In the genomic region with DNA sequence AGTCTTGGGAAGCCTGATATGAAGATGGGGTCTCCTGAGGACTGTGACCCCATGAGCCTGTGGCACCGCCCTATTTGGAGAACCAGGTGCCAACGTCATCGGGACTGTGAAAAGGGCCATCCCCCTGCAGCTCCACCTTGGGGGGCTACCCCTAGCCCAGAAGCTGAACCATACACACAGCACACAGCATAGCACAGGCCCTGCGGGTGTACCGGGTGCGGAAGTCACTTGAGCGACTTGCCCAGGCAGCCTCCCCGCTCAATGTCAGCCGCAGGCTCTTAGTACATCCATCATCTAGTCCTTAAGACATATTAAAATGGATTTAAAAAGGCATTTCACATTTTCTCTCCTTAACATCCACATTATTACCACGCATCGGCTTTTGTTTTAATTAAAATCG, we compare ENCODE assay signal across 24 mouse cellular contexts.
DNase-seq lines count a peak whose midpoint lies in the region; ATAC-seq and TF ChIP-seq lines count a peak whose summit lies in the region.
"Had no signal": no experiment of that assay in that cellular context is flagged by ENCODE, and none has a peak within 500 bp of the region (broad histone marks: within the 10 kb centered on the region; RNA-seq: fewer than 3 reads in every experiment).

No protein-coding gene starts in this region.

- H3K27me3 ChIP-seq in heart, embryonic 14.5 days (ENCODE audit: control insufficient read depth, insufficient read depth, low read length), result no peaks in the 10 kb centered on the region
- no peaks in the 10 kb centered on the region for H3K27me3 ChIP-seq in kidney, embryonic 16.5 days (ENCODE audit: insufficient read depth, low read length)
- H3K27me3 ChIP-seq in kidney, adult 2 months (replicated peaks; ENCODE audit: control insufficient read depth, insufficient read depth, low read length), result no peaks in the 10 kb centered on the region
- H3K27me3 ChIP-seq in limb, embryonic 15.5 days, result 0 out of 2 replicates have a peak, but pooled peaks cover 3% of the 10 kb centered on the region
- H3K27me3 ChIP-seq: forebrain, embryonic 15.5 days; liver, embryonic 15.5 days; stomach, embryonic 15.5 days had no signal

- no peak for DNase-seq in heart, adult 11 months
- DNase-seq in kidney, adult 2 months, result no peak
- DNase-seq in ES-E14 (ENCODE audit: low read depth, low spot score), result no peak
- DNase-seq in frontal cortex, postnatal 36 days (ENCODE audit: low spot score in 2 of 2), result no peak
- no peak for DNase-seq in left cerebral cortex, postnatal 4 days
- DNase-seq: adrenal gland, adult 2 months; cerebellum, adult 9-10 months; gastrocnemius, postnatal 36 days; heart, postnatal 10 days; kidney, postnatal 14 days; right cerebral cortex, postnatal 14 days; thymus, adult 18-20 months; thymus, postnatal 4 days had no signal

- in situ Hi-C loops in ES-E14 (cut with MboI; ENCODE audit: low sequenced_read_pairs in 2 of 2, unreplicated experiment in 2 of 2), result no loop called here

- peaks cover 24 to 38% of the 10 kb centered on the region in 2 experiments for H3K4me1 ChIP-seq in heart, embryonic 14.5 days (ENCODE audit: control insufficient read depth in 2 of 2, insufficient read depth in 2 of 2, low read length in 2 of 2)
- peaks cover 26% of the 10 kb centered on the region for H3K4me1 ChIP-seq in kidney, embryonic 16.5 days (ENCODE audit: insufficient read depth, low read length)
- H3K4me1 ChIP-seq in kidney, adult 2 months (ENCODE audit: control insufficient read depth, insufficient read depth, low read length), result peaks cover 5% of the 10 kb centered on the region; the same call in 1 of the 2 replicates
- peaks cover 11 to 25% of the 10 kb centered on the region in 2 experiments for H3K4me1 ChIP-seq in ES-E14 (ENCODE audit: control insufficient read depth in 2 of 2, insufficient read depth in 2 of 2, low read length in 2 of 2, poor library complexity in 1 of 2)
- H3K4me1 ChIP-seq in limb, embryonic 15.5 days, result peaks cover 26% of the 10 kb centered on the region

- no peak overlapping the region for H3K27ac ChIP-seq in heart, embryonic 14.5 days (replicated peaks in 1 of 2; ENCODE audit: control insufficient read depth in 1 of 2, insufficient read depth in 1 of 2, low read depth in 2 of 2, low read length in 2 of 2)
- no peak overlapping the region for H3K27ac ChIP-seq in kidney, embryonic 16.5 days (ENCODE audit: low read length)
- no peak overlapping the region for H3K27ac ChIP-seq in kidney, adult 2 months (ENCODE audit: insufficient read depth, low read depth, low read length)
- H3K27ac ChIP-seq in ES-E14 (ENCODE audit: insufficient read depth, low read depth, low read length, poor library complexity, severe bottlenecking), result no peak overlapping the region
- H3K27ac ChIP-seq in limb, embryonic 15.5 days, result no peak overlapping the region
- H3K27ac ChIP-seq: forebrain, embryonic 15.5 days; left cerebral cortex, adult 2 months; liver, embryonic 15.5 days; macrophage; midbrain, embryonic 10.5 days; neural tube, embryonic 12.5 days; stomach, embryonic 15.5 days had no signal

- WGBS in heart, embryonic 14.5 days, result 91% methylated on average over 12 of the region's 12 CpGs
- WGBS in kidney, embryonic 16.5 days, result 66% methylated on average over 12 of the region's 12 CpGs
- 69% methylated on average over 12 of the region's 12 CpGs for WGBS in kidney, adult 2 months
- WGBS in limb, embryonic 15.5 days, result 54% methylated on average over 12 of the region's 12 CpGs

- no peak overlapping the region for H3K4me2 ChIP-seq in heart, embryonic 14.5 days (ENCODE audit: low read length)
- H3K4me2 ChIP-seq in kidney, embryonic 16.5 days (replicated peaks; ENCODE audit: low read depth, low read length), result peak overlapping the region; percentile 50; the same call in 1 of the 2 replicates
- H3K4me2 ChIP-seq in limb, embryonic 15.5 days, result no peak overlapping the region
- H3K4me2 ChIP-seq: forebrain, embryonic 15.5 days had no signal

- H3K9me3 ChIP-seq in heart, embryonic 14.5 days (ENCODE audit: control insufficient read depth, low read length), result no peaks in the 10 kb centered on the region
- no peaks in the 10 kb centered on the region for H3K9me3 ChIP-seq in kidney, embryonic 16.5 days (ENCODE audit: low read length)
- no peaks in the 10 kb centered on the region for H3K9me3 ChIP-seq in ES-E14 (ENCODE audit: control insufficient read depth, insufficient read depth, low read depth, low read length)
- H3K9me3 ChIP-seq in limb, embryonic 15.5 days, result no peaks in the 10 kb centered on the region
- H3K9me3 ChIP-seq: forebrain, embryonic 15.5 days; liver, embryonic 15.5 days; midbrain, embryonic 10.5 days; neural tube, embryonic 12.5 days; stomach, embryonic 15.5 days had no signal

- intact Hi-C loops in left cerebral cortex, postnatal 4 days (cut with DNase I), result no loop called here

- H3K4me3 ChIP-seq in heart, embryonic 14.5 days (ENCODE audit: control insufficient read depth in 1 of 2, insufficient read depth in 1 of 2, low read depth in 1 of 2, low read length in 2 of 2), result no peak overlapping the region
- no peak overlapping the region; the same call in 1 of the 2 replicates for H3K4me3 ChIP-seq in kidney, embryonic 16.5 days (ENCODE audit: low read length)
- no peak overlapping the region for H3K4me3 ChIP-seq in kidney, adult 2 months (ENCODE audit: insufficient read depth, low read depth, low read length)
- H3K4me3 ChIP-seq in ES-E14 (ENCODE audit: insufficient read depth in 1 of 2, low read depth in 1 of 2, low read length in 2 of 2, poor library complexity in 1 of 2, severe bottlenecking in 1 of 2), result peak overlapping the region in 1 of 2 experiments; percentile 33; a peak in 1 of 4 replicates
- peak overlapping the region; percentile 20 for H3K4me3 ChIP-seq in limb, embryonic 15.5 days
- H3K4me3 ChIP-seq: forebrain, embryonic 15.5 days; left cerebral cortex, adult 2 months; liver, embryonic 15.5 days; midbrain, embryonic 10.5 days; neural tube, embryonic 12.5 days; stomach, embryonic 15.5 days had no signal

- no peak for ATAC-seq in heart, embryonic 14.5 days (ENCODE audit: insufficient number of reproducible peaks, insufficient read depth, low FRiP score, low read depth)
- no peak for ATAC-seq in kidney, embryonic 16.5 days (ENCODE audit: low FRiP score, low TSS enrichment)
- ATAC-seq in limb, embryonic 15.5 days (ENCODE audit: insufficient number of reproducible peaks, low FRiP score, low TSS enrichment, low read depth), result no peak
- ATAC-seq: forebrain, embryonic 15.5 days; inflammation-experienced regulatory T-cells, adult 6 months had no signal

- no peak for TF ChIP-seq CTCF in kidney, adult 2 months (conservative IDR thresholded peaks at IDR 0.05; ENCODE audit: insufficient read depth, insufficient read length, low read depth, low read length)

- peak overlapping the region; percentile 25 for H3K9ac ChIP-seq in heart, embryonic 14.5 days (ENCODE audit: low read length)
- no peak overlapping the region for H3K9ac ChIP-seq in kidney, embryonic 16.5 days (replicated peaks; ENCODE audit: low read length)
- peak overlapping the region; percentile 60; the same call in 1 of the 2 replicates for H3K9ac ChIP-seq in ES-E14 (ENCODE audit: insufficient read depth, low read depth, low read length, poor library complexity, severe bottlenecking)
- H3K9ac ChIP-seq in limb, embryonic 15.5 days, result no peak overlapping the region
- H3K9ac ChIP-seq: forebrain, embryonic 15.5 days; liver, embryonic 15.5 days; neural tube, embryonic 12.5 days; stomach, embryonic 15.5 days had no signal

- H3K36me3 ChIP-seq in heart, embryonic 14.5 days (ENCODE audit: control insufficient read depth, insufficient read depth, low read length), result no peaks in the 10 kb centered on the region
- H3K36me3 ChIP-seq in kidney, embryonic 16.5 days (ENCODE audit: insufficient read depth, low read length), result no peaks in the 10 kb centered on the region
- no peaks in the 10 kb centered on the region for H3K36me3 ChIP-seq in kidney, adult 2 months (ENCODE audit: control insufficient read depth, insufficient read depth, low read length)
- no peaks in the 10 kb centered on the region for H3K36me3 ChIP-seq in ES-E14 (ENCODE audit: control insufficient read depth, insufficient read depth, low read length, poor library complexity, severe bottlenecking)
- H3K36me3 ChIP-seq in limb, embryonic 15.5 days, result no peaks in the 10 kb centered on the region
- H3K36me3 ChIP-seq: forebrain, embryonic 15.5 days; liver, embryonic 15.5 days; midbrain, embryonic 10.5 days; neural tube, embryonic 12.5 days; stomach, embryonic 15.5 days had no signal

- TF ChIP-seq POLR2A in kidney, adult 2 months (IDR thresholded peaks at IDR 0.05; ENCODE audit: low read depth, low read length), result no peak

TF ChIP-seq in ES-E14, 5 proteins besides CTCF, POLR2A, EP300 and RAD21:
- no peak for TF ChIP-seq MAFK (IDR thresholded peaks at IDR 0.05; ENCODE audit: insufficient read depth, low read depth, low read length)

Comparison
In these comparisons a context has a peak if more than half of its experiments do, and no peak if none do; other contexts are left out.
1. H3K9ac ChIP-seq: peak in heart, embryonic 14.5 days (single experiment) and ES-E14 (single experiment); none in kidney, embryonic 16.5 days (single experiment) and limb, embryonic 15.5 days (single experiment).